ENCODE assay signal across 9 mouse cellular contexts in the genomic region with DNA sequence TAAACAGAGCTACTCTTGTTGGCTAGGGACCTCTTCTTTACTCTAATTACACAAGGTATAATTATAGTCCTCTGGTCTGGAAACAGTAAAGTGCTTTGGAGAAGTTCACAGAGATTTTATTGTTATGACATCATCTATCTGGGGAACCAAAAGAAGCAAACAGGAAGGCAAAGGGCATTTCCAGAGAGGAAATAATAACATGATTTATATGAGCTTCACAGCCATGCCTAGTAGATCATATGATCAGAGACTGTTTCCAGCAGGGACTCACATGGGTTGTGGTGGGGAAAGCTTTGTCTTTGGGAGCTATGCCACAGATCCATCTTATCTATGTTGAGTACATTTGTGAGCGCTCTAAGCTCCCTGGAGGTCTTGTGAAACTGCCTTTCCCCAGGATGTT.
DNase-seq lines count a peak whose midpoint lies in the region; ATAC-seq and TF ChIP-seq lines count a peak whose summit lies in the region.
"Had no signal": no experiment of that assay in that cellular context is flagged by ENCODE, and none has a peak within 500 bp of the region (broad histone marks: within the 10 kb centered on the region; RNA-seq: fewer than 3 reads in every experiment).

No protein-coding gene starts in this region.

- no peak overlapping the region for H3K9ac ChIP-seq in liver, adult 2 months (ENCODE audit: low read depth, low read length)
- no peak overlapping the region for H3K9ac ChIP-seq in intestine, embryonic 14.5 days (ENCODE audit: low read length)
- H3K9ac ChIP-seq in kidney, embryonic 16.5 days (replicated peaks; ENCODE audit: low read length), result no peak overlapping the region

- no peaks in the 10 kb centered on the region for H3K79me2 ChIP-seq in liver, adult 2 months (ENCODE audit: control insufficient read depth, insufficient read depth, low read length)

- 74% methylated on average over 1 of the region's 1 CpGs for WGBS in liver, adult 2 months
- WGBS in intestine, embryonic 14.5 days, result 63% methylated on average over 1 of the region's 1 CpGs
- 53% methylated on average over 1 of the region's 1 CpGs for WGBS in kidney, embryonic 16.5 days
- 98% methylated on average over 1 of the region's 1 CpGs for WGBS in hindbrain, embryonic 10.5 days

- H3K4me2 ChIP-seq in intestine, embryonic 14.5 days (ENCODE audit: low read length), result no peak overlapping the region
- H3K4me2 ChIP-seq in kidney, embryonic 16.5 days (replicated peaks; ENCODE audit: low read depth, low read length), result no peak overlapping the region

- H3K4me1 ChIP-seq in liver, adult 2 months (ENCODE audit: control insufficient read depth, insufficient read depth, low read length), result no peaks in the 10 kb centered on the region
- no peaks in the 10 kb centered on the region; the same call in none of the 2 replicates for H3K4me1 ChIP-seq in intestine, embryonic 14.5 days (replicated peaks; ENCODE audit: control insufficient read depth, insufficient read depth, low read length)
- H3K4me1 ChIP-seq in kidney, embryonic 16.5 days (ENCODE audit: insufficient read depth, low read length), result peaks cover 16% of the 10 kb centered on the region; the same call in 1 of the 2 replicates
- H3K4me1 ChIP-seq in hindbrain, embryonic 10.5 days (replicated peaks), result peaks cover 13% of the 10 kb centered on the region

- no peak overlapping the region for H3K4me3 ChIP-seq in liver, adult 2 months (ENCODE audit: insufficient read depth, low read depth, low read length)
- H3K4me3 ChIP-seq in intestine, embryonic 14.5 days (ENCODE audit: low read depth, low read length), result no peak overlapping the region
- H3K4me3 ChIP-seq in kidney, embryonic 16.5 days (ENCODE audit: low read length), result no peak overlapping the region
- H3K4me3 ChIP-seq in hindbrain, embryonic 10.5 days, result no peak overlapping the region

- H3K27ac ChIP-seq in liver, adult 2 months (replicated peaks; ENCODE audit: insufficient read depth, low read depth, low read length), result peak overlapping the region; percentile 69; the same call in 1 of the 2 replicates
- no peak overlapping the region for H3K27ac ChIP-seq in intestine, embryonic 14.5 days (ENCODE audit: low read depth)
- peak overlapping the region; percentile 74 for H3K27ac ChIP-seq in kidney, embryonic 16.5 days (ENCODE audit: low read length)
- no peak overlapping the region for H3K27ac ChIP-seq in hindbrain, embryonic 10.5 days

- DNase-seq in liver, adult 2 months (ENCODE audit: extremely low read depth, low read depth, low spot score), result peak; percentile 39
- no peak for DNase-seq in liver
- no peak for DNase-seq in intestine, embryonic 14.5 days (ENCODE audit: low spot score)
- DNase-seq in thymus, postnatal 4 days, result no peak
- DNase-seq in hindbrain, embryonic 10.5 days (ENCODE audit: low spot score), result no peak
- DNase-seq: cerebellum, adult 8-10 months; left cerebral cortex, postnatal 4 days had no signal

- no peak for TF ChIP-seq CTCF in liver, adult 2 months (IDR thresholded peaks at IDR 0.05; ENCODE audit: low read depth, low read length)

- no peaks in the 10 kb centered on the region for H3K9me3 ChIP-seq in intestine, embryonic 14.5 days (ENCODE audit: control insufficient read depth, low read length)
- no peaks in the 10 kb centered on the region for H3K9me3 ChIP-seq in kidney, embryonic 16.5 days (ENCODE audit: low read length)
- no peaks in the 10 kb centered on the region for H3K9me3 ChIP-seq in hindbrain, embryonic 10.5 days

- H3K27me3 ChIP-seq in liver, adult 2 months (ENCODE audit: control insufficient read depth, insufficient read depth, low read length), result no peaks in the 10 kb centered on the region
- no peaks in the 10 kb centered on the region for H3K27me3 ChIP-seq in intestine, embryonic 14.5 days (replicated peaks; ENCODE audit: control insufficient read depth, insufficient read depth, low read length)
- H3K27me3 ChIP-seq in kidney, embryonic 16.5 days (ENCODE audit: insufficient read depth, low read length), result no peaks in the 10 kb centered on the region
- H3K27me3 ChIP-seq in hindbrain, embryonic 10.5 days (ENCODE audit: insufficient read depth, poor library complexity, severe bottlenecking), result no peaks in the 10 kb centered on the region

- TF ChIP-seq POLR2A in liver, adult 2 months (IDR thresholded peaks at IDR 0.05; ENCODE audit: extremely low read depth, insufficient read depth, low read length), result no peak

- peak; percentile 55; the same call in 1 of the 2 replicates for ATAC-seq in intestine, embryonic 14.5 days (replicated peaks; ENCODE audit: low FRiP score, low TSS enrichment, low read depth)
- ATAC-seq in kidney, embryonic 16.5 days (ENCODE audit: low FRiP score, low TSS enrichment), result peak; percentile 79; the same call in 1 of the 2 replicates
- ATAC-seq in monocyte, adult 5-6 weeks (replicated peaks; ENCODE audit: insufficient number of reproducible peaks, low FRiP score, low TSS enrichment, poor library complexity, severe bottlenecking), result peak; percentile 76

- no peaks in the 10 kb centered on the region for H3K36me3 ChIP-seq in liver, adult 2 months (ENCODE audit: control insufficient read depth, insufficient read depth, low read length)
- no peaks in the 10 kb centered on the region for H3K36me3 ChIP-seq in intestine, embryonic 14.5 days (ENCODE audit: control insufficient read depth, insufficient read depth, low read length)
- no peaks in the 10 kb centered on the region for H3K36me3 ChIP-seq in kidney, embryonic 16.5 days (ENCODE audit: insufficient read depth, low read length)
- no peaks in the 10 kb centered on the region for H3K36me3 ChIP-seq in hindbrain, embryonic 10.5 days

Comparison
In these comparisons a context has a peak if more than half of its experiments do, and no peak if none do; other contexts are left out.
1. H3K27ac ChIP-seq: peak in liver, adult 2 months (single experiment) and kidney, embryonic 16.5 days (single experiment); none in intestine, embryonic 14.5 days (single experiment) and hindbrain, embryonic 10.5 days (single experiment).
2. Peak in every context shown above with its lines, with median percentiles within 50 percentile points of each other: ATAC-seq.